Mouse (Mus musculus): ENCODE data around the gene Ier2. TPM values are rescaled to one million over a fixed set of nuclear protein-coding genes. Genes with fewer than 3 reads are reported as not detected.
"Not testable (repeated sequence)": the region's sequence is repeated elsewhere in the genome, so short reads cannot be mapped to it uniquely, and the experiment has no call there.

The Ier2 gene
- total and polyA plus RNA-seq, 3 experiments, result 43.1 to 112 (median 64.9) TPM

DNA sequence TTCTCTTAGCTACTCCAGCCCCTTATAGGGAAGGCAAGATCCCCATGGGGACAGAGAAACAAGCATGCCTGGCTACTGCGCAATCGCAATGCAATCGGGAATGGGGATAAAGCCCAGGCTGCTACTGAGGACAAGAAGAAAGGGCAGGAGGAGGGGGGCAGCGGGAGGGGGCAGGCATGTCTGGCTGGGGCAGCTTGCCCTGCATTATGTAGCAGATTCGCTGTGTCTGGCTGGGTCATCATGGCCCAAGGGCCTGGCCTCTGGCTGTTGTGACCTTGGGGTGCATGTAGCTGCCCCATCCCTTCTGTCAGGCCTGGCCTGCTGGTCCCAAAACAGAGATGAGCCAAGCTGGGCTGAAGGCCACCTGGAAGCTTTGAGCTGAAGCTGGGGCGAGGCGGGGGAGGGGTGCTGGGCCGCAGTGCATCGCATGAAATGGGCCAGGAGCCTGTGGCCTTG is 27.8 kb downstream of the Ier2 start:
- ATAC-seq (ENCODE audit: extremely low read depth, insufficient number of reproducible peaks, low FRiP score, poor library complexity, severe bottlenecking) (no peak), DNase-seq (ENCODE audit: low spot score) (no peak)
- TF ChIP-seq GATA1 (IDR thresholded peaks at IDR 0.05; ENCODE audit: borderline replicate concordance, low read length) (no peak), CTCF (IDR thresholded peaks at IDR 0.05; ENCODE audit: low read depth, low read length) (no peak), POLR2AphosphoS5 (IDR thresholded peaks at IDR 0.05; ENCODE audit: insufficient replicate concordance, low read depth, low read length) (no peak), GATA2 (IDR thresholded peaks at IDR 0.05; ENCODE audit: borderline replicate concordance, low read depth, low read length) (no peak), TAL1 (conservative IDR thresholded peaks at IDR 0.05; ENCODE audit: low read depth, low read length) (no peak)
- Histone ChIP-seq H3K4me1 (ENCODE audit: insufficient read depth, low read depth, low read length) (peaks cover 19% of the 10 kb centered on the region), H3K4me3 (ENCODE audit: low read depth, low read length) (no peak overlapping the region), H3K36me3 (replicated peaks) (no peaks in the 10 kb centered on the region), H3K9me3 (replicated peaks) (no peaks in the 10 kb centered on the region), H3K27me3 (ENCODE audit: insufficient read depth, low read length) (peaks cover 57% of the 10 kb centered on the region)

DNA sequence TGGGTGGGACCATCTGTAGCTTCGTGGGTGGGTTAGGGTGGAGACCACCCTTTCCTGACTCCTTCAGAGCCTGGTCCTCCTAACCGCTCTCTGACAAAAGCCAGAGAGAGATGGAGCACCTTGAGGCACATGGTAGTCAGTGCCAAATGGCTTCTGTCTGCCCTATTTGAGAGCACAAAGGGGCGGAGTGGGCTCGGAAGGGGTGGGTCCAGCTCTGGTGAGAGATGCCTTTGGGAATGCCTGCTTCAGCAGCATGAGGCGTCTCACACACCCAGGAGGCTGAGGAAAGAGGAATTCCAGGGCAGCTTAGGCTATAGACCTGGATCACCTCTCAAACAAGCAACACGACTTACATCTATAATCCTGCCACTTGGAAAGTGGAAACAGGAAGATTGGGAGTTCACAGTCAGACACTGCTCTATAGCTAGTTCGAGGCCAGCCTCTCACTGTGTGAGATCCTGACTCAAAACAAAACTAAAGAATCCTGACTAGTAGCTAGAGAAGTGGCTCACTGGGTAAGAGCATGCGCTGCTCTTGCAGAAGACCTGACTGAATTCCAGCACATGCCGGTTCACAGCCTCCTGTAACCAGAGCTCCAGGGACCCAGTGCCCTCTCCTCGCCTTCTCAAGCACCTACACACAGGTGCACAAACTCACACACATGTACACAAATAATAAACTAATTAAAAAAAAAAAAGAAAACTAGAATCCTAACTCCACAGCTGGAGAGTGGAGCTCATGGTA is 28.6 kb downstream of the Ier2 start:
- Histone ChIP-seq H3K27me3 (ENCODE audit: insufficient read depth, low read length) (peaks cover 63% of the 10 kb centered on the region), H3K4me1 (ENCODE audit: insufficient read depth, low read depth, low read length) (peaks cover 23% of the 10 kb centered on the region), H3K4me3 (ENCODE audit: low read depth, low read length) (no peak overlapping the region), H3K9me3 (replicated peaks) (no peaks in the 10 kb centered on the region), H3K36me3 (replicated peaks) (no peaks in the 10 kb centered on the region)
- DNase-seq (ENCODE audit: low spot score) (no peak), ATAC-seq (ENCODE audit: extremely low read depth, insufficient number of reproducible peaks, low FRiP score, poor library complexity, severe bottlenecking) (no peak)
- TF ChIP-seq POLR2AphosphoS5 (IDR thresholded peaks at IDR 0.05; ENCODE audit: insufficient replicate concordance, low read depth, low read length) (no peak), CTCF (IDR thresholded peaks at IDR 0.05; ENCODE audit: low read depth, low read length) (no peak), GATA1 (IDR thresholded peaks at IDR 0.05; ENCODE audit: borderline replicate concordance, low read length) (no peak), GATA2 (IDR thresholded peaks at IDR 0.05; ENCODE audit: borderline replicate concordance, low read depth, low read length) (no peak), TAL1 (conservative IDR thresholded peaks at IDR 0.05; ENCODE audit: low read depth, low read length) (no peak)

DNA sequence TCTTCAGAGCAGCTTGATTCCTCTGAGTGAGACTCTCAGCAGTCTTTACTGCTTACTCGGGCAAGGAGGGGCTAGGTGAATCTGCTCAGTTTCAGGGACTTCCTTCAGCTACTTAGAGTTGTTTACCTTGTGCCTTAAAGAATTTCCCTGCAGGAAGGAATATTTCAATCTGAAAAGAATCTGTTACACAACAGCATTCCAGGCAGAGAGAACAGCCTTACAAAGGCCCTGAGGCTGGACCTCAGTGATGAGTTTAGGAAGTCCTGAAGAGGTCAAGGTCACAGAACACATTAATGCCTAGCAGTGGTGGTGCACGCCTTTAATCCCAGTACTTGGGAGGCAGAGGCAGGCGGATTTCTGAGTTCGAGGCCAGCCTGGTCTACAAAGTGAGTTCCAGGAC is 30.8 kb downstream of the Ier2 start:
- Histone ChIP-seq H3K36me3 (replicated peaks) (no peaks in the 10 kb centered on the region), H3K9me3 (replicated peaks) (no peaks in the 10 kb centered on the region), H3K4me3 (ENCODE audit: low read depth, low read length) (no peak overlapping the region), H3K4me1 (ENCODE audit: insufficient read depth, low read depth, low read length) (peaks cover 15% of the 10 kb centered on the region), H3K27me3 (ENCODE audit: insufficient read depth, low read length) (peaks cover 49% of the 10 kb centered on the region)
- ATAC-seq (ENCODE audit: extremely low read depth, insufficient number of reproducible peaks, low FRiP score, poor library complexity, severe bottlenecking) (no peak), DNase-seq (ENCODE audit: low spot score) (no peak)
- TF ChIP-seq GATA1 (IDR thresholded peaks at IDR 0.05; ENCODE audit: borderline replicate concordance, low read length) (no peak), POLR2AphosphoS5 (IDR thresholded peaks at IDR 0.05; ENCODE audit: insufficient replicate concordance, low read depth, low read length) (no peak), CTCF (IDR thresholded peaks at IDR 0.05; ENCODE audit: low read depth, low read length) (no peak), TAL1 (conservative IDR thresholded peaks at IDR 0.05; ENCODE audit: low read depth, low read length) (no peak), GATA2 (IDR thresholded peaks at IDR 0.05; ENCODE audit: borderline replicate concordance, low read depth, low read length) (no peak)

DNA sequence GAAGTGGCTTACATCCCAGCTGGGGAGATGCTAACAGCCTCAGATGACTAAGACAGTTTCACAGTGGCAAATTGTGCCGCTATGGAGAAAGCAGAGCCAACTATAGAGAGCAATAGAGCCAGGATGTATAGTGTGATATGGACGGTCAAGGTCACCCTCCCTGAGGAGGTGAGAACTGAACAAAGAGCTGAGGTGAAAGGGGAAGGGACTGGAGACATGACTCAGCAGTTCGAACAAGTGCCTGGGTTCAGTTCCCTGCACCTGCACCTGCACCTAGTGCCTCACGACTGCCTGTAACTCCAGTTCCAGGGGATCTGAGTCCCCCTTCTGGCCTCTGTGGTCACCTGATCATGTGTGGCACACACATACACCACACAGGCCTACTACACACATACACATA is 32.5 kb downstream of the Ier2 start:
- no peak for DNase-seq (ENCODE audit: low spot score)
- no peak for TF ChIP-seq GATA1 (IDR thresholded peaks at IDR 0.05; ENCODE audit: borderline replicate concordance, low read length)
- TF ChIP-seq CTCF (IDR thresholded peaks at IDR 0.05; ENCODE audit: low read depth, low read length), result no peak
- no peak for TF ChIP-seq POLR2AphosphoS5 (IDR thresholded peaks at IDR 0.05; ENCODE audit: insufficient replicate concordance, low read depth, low read length)
- no peak for TF ChIP-seq TAL1 (conservative IDR thresholded peaks at IDR 0.05; ENCODE audit: low read depth, low read length)
- TF ChIP-seq GATA2 (IDR thresholded peaks at IDR 0.05; ENCODE audit: borderline replicate concordance, low read depth, low read length), result no peak
- Histone ChIP-seq H3K4me3 (ENCODE audit: low read depth, low read length) (no peak overlapping the region), H3K9me3 (replicated peaks) (no peaks in the 10 kb centered on the region), H3K36me3 (replicated peaks) (no peaks in the 10 kb centered on the region), H3K27me3 (ENCODE audit: insufficient read depth, low read length) (peaks cover 34% of the 10 kb centered on the region), H3K4me1 (ENCODE audit: insufficient read depth, low read depth, low read length) (peaks cover 15% of the 10 kb centered on the region)
- no peak for ATAC-seq (ENCODE audit: extremely low read depth, insufficient number of reproducible peaks, low FRiP score, poor library complexity, severe bottlenecking)

- no peak for ATAC-seq (ENCODE audit: extremely low read depth, insufficient number of reproducible peaks, low FRiP score, poor library complexity, severe bottlenecking)
- H3K4me3 ChIP-seq (ENCODE audit: low read depth, low read length), result no peak overlapping the region
- H3K36me3 ChIP-seq (replicated peaks), result no peaks in the 10 kb centered on the region
- H3K27me3 ChIP-seq (ENCODE audit: insufficient read depth, low read length), result peaks cover 30% of the 10 kb centered on the region
- no peak for DNase-seq (ENCODE audit: low spot score)
- TF ChIP-seq CTCF (IDR thresholded peaks at IDR 0.05; ENCODE audit: low read depth, low read length) (no peak), POLR2AphosphoS5 (IDR thresholded peaks at IDR 0.05; ENCODE audit: insufficient replicate concordance, low read depth, low read length) (no peak), GATA1 (IDR thresholded peaks at IDR 0.05; ENCODE audit: borderline replicate concordance, low read length) (no peak), TAL1 (conservative IDR thresholded peaks at IDR 0.05; ENCODE audit: low read depth, low read length) (no peak), GATA2 (IDR thresholded peaks at IDR 0.05; ENCODE audit: borderline replicate concordance, low read depth, low read length) (no peak)
- no peaks in the 10 kb centered on the region for H3K9me3 ChIP-seq (replicated peaks)
- H3K4me1 ChIP-seq (ENCODE audit: insufficient read depth, low read depth, low read length), result peaks cover 10% of the 10 kb centered on the region
Measured at GRCm38 (mm10) chr8:84629586-84629985, 33.1 kb downstream of the Ier2 start.

DNA sequence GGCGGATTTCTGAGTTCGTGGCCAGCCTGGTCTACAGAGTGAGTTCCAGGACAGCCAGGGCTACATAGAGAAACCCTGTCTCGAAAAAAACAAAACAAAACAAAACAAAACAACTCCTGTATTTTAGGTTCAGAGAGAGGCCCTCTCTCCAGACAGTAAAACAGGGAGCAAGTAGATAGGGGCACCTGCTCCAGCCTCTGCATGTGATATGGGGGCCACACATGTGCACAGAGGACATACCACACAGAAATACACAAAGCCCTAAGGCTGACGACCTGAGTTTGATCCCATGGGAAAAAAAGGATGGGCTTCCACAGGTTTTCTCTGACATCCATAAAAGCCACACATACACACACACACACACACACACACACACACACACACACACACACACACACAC is 39.2 kb downstream of the Ier2 start:
- not testable (repeated sequence) for H3K4me3 ChIP-seq (ENCODE audit: low read depth, low read length); H3K36me3 ChIP-seq (replicated peaks); H3K4me1 ChIP-seq (ENCODE audit: insufficient read depth, low read depth, low read length); DNase-seq (ENCODE audit: low spot score); H3K9me3 ChIP-seq (replicated peaks); ATAC-seq (ENCODE audit: extremely low read depth, insufficient number of reproducible peaks, low FRiP score, poor library complexity, severe bottlenecking)
- peaks cover 25% of the 10 kb centered on the region for H3K27me3 ChIP-seq (ENCODE audit: insufficient read depth, low read length)
